Mouse (Mus musculus): Measurements from ENCODE around the gene Ikzf3.

DNA sequence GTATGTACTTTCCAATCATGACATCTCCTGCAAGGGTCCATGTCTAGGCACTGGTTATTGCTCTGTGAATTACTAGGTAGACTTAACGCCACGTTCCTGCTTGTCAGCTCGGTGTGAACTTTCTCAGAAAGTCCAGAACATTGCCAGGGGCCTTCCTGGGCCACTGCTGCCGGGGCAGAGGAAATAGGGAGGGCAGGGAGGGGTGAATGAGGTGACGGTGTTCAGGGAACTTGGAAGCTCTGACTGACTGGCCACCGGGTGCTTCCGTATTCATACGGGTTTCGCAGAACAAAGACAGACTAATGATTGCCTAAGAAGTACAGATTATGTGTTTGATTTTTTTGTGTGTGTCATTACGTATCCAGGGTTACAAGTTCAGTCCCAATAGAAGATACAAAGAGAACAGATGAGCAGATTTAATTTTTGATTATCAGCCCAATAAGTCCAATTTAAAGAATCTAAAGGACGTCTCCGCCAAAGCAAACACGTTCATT lies 18.1 kb upstream of the Ikzf3 start:
- TF ChIP-seq TCF3 (IDR thresholded peaks at IDR 0.05; ENCODE audit: insufficient read length, low read depth) (no peak), MAX (IDR thresholded peaks at IDR 0.05; ENCODE audit: low read depth) (no peak), USF1 (IDR thresholded peaks at IDR 0.05; ENCODE audit: low read depth) (no peak), POLR2AphosphoS2 (IDR thresholded peaks at IDR 0.05; ENCODE audit: insufficient read length, low read depth) (no peak), POLR2A (IDR thresholded peaks at IDR 0.05; ENCODE audit: insufficient read length, low read depth) (no peak), CEBPB (IDR thresholded peaks at IDR 0.05; ENCODE audit: insufficient read depth, poor library complexity, severe bottlenecking) (no peak)
